Mouse (Mus musculus) left cerebral cortex, adult 2 months (tissue): Measurements from ENCODE around the gene Stk38. TPM values are rescaled to one million over a fixed set of nuclear protein-coding genes. Genes with fewer than 3 reads are reported as not detected.
"Not testable (repeated sequence)": the region's sequence is repeated elsewhere in the genome, so short reads cannot be mapped to it uniquely, and the experiment has no call there.

ENCODE experiments used
- DNase-seq, 2 experiments: peaks; one replicate each; pipeline ENCODE4 v3.0.0; 2021 to 2022; ENCODE audit warnings: low spot score in 2 of 2, mixed read lengths in 1 of 2; ENCODE audit errors: extremely low spot score in 1 of 2
- H3K27ac ChIP-seq: fragments of 200-600 bp; 2 replicates; pipeline ENCODE4 v1.8.1; 2022
- H3K4me3 ChIP-seq: fragments of 200-600 bp; 2 replicates; pipeline ENCODE4 v1.8.1; 2022
- CTCF ChIP-seq: fragments of 200-600 bp; IDR thresholded peaks from 2 replicates; pipeline ENCODE4 v1.8.1; 2022; ENCODE audit warnings: antibody characterized with exemption, mild to moderate bottlenecking, moderate library complexity
- intact Hi-C: fragments of 180-260 bp; cut with DNase I; formaldehyde crosslinking; loops from one replicate; pipeline ENCODE4 v1.15.1; 2025
- total RNA-seq, 2 experiments: library from RNA; stranded (reverse); gene quantifications; 2 replicates each; pipeline ENCODE4 v1.2.3; 2021

Gene Stk38
- total RNA-seq, 2 experiments from 2014 or later: 53.5 to 58.6 TPM

DNA sequence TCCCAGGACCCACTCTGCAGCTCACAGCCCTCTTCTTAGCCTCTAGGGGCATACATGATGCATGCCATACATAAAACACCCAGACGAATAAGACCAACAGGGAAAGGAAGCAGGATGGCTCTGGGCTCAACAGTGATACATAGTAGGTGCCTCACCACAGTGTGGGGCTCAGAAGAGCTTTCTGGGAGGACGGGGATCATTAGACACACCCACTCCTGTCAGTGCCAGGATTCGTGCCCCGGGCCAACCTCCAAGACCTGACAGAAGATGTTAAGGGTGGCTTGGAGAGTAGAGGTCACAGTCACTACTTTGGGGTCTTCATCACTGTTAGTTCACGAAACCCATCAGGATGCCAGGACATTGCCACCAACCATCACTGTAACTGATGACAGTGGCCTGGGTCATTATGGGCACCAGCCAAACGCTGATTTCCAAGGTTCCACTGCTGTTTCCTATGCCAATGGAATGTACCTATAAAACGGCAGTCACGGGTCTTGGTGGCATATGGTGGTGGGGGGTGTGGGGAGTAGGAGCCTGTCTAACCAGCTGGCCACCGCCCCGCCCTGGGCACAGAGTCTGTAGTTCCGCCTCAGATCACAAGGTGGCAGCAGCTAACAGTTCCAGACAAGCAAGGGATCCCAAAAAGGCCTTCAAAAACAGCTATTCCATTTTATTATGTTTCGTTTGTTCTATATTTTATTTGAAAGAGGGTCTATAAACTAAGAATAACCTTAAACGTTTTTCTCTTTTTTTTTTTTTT lies 41.1 kb upstream of the Stk38 start:
- peak; percentile 87 for TF ChIP-seq CTCF
- peak; percentile 81 to 94 for DNase-seq
- Histone ChIP-seq H3K4me3 (no peak overlapping the region), H3K27ac (no peak overlapping the region)
- intact Hi-C loops: loop anchor here (1.0 to 5.0 kb wide), 3 partner anchors 46 to 198 kb away; no protein-coding TSS in a partner anchor

DNA sequence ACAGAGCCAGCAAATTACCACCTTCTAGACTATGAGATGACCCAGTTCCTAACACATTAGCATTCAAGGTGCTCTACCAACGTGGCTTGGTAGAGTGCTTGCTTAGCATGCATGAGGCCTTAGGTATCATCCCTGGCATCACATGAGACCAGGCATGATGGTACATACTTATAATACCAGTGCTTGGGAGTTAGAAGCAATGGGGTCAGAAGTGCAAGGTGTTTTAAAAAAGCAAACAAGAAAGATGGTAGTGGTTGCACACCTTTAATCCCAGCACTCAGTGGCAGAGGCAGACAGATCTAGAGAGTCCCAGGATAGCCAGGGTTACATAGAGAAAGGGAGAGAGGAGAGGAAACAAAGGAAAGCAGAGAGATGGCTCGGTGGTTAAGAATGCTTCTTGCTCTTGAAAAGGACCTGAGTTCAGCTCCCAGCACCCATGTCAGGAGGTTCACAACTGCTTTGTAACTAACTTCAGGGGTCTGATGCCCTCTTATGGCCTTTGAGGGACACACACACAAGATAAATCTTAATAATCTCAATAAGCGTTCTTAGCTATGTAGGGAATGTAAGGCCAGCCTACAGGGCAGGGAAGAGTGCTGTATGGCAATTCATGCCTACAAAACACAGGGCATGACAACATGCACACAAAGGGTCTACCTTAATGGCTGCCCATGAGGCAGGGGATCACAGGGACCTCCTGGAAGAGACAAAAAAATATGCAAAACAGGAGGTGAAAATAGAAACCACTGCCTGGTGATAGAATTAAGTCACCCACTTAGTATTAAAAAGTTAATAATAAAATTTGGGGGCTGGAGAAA lies 40.1 kb upstream of the Stk38 start:
- no peak overlapping the region for H3K27ac ChIP-seq
- no peak for DNase-seq
- TF ChIP-seq CTCF: no peak; the same call in 1 of the 2 replicates
- intact Hi-C loops: loop anchor here (5.0 kb wide), 1 partner anchor 199 kb away; no protein-coding TSS in a partner anchor
- H3K4me3 ChIP-seq: no peak overlapping the region

GRCm38 (mm10) chr17:29046863-29047262 lies 39.1 kb upstream of the Stk38 start:
- no peak for TF ChIP-seq CTCF
- Histone ChIP-seq H3K4me3 (no peak overlapping the region), H3K27ac (no peak overlapping the region)
- no peak for DNase-seq
- intact Hi-C loops: loop anchor here (5.0 kb wide), 1 partner anchor 200 kb away; no protein-coding TSS in a partner anchor

GRCm38 (mm10) chr17:29045741-29046530 lies 38.1 kb upstream of the Stk38 start:
- no peak for DNase-seq
- Histone ChIP-seq H3K4me3 (no peak overlapping the region), H3K27ac (no peak overlapping the region)
- intact Hi-C loops: loop anchor here (5.0 kb wide), 1 partner anchor 201 kb away; no protein-coding TSS in a partner anchor
- TF ChIP-seq CTCF: no peak

DNA sequence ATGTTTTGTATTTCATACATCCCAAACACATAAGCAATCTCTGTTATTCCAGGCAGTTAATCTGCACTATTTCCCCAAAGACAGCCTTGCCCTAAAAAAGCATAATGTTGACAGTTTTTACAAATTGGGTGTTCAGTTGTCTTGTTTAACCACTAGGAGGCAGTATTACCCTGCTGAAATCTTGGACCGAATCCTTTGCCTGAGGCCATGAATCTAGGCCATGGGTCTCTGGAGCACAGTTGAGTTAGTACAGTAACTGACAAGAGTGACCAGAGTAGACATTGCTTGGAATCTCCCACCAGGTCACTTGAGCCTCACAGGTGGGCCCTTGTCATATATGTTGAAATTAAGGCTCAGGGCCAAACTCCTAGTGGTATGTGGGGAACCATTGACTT lies 37.1 kb upstream of the Stk38 start:
- intact Hi-C loops: loop anchor here (5.0 kb wide), 1 partner anchor 202 kb away; no protein-coding TSS in a partner anchor
- H3K27ac ChIP-seq: no peak overlapping the region
- peak; percentile 80 for TF ChIP-seq CTCF
- no peak overlapping the region for H3K4me3 ChIP-seq
- no peak for DNase-seq

GRCm38 (mm10) chr17:29044146-29044924 lies 36.5 kb upstream of the Stk38 start:
- Histone ChIP-seq H3K4me3 (no peak overlapping the region), H3K27ac (no peak overlapping the region)
- no peak for TF ChIP-seq CTCF
- no peak for DNase-seq
- intact Hi-C loops: no loop called here

DNA sequence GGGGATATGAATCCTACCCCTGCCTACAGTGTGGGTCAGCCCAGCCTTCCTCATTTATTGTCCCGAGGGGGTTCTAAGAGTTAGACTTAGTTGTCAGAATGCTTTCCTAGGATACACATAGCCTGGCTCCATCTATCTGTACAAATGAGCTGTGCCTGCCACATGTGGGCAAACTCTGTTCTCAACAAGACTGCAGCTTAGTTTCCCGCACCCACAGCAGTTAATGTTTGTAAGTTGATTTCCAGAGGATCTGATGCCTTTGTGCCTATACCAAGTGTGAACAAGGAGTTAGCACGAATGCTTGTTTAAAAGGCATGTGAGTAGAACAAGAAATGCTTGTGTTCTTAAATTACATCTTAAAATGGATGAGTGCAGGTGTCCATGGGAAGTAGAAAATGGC lies 35.8 kb upstream of the Stk38 start:
- TF ChIP-seq CTCF: no peak
- Histone ChIP-seq H3K4me3 (no peak overlapping the region), H3K27ac (no peak overlapping the region)
- intact Hi-C loops: no loop called here
- DNase-seq: no peak

DNA sequence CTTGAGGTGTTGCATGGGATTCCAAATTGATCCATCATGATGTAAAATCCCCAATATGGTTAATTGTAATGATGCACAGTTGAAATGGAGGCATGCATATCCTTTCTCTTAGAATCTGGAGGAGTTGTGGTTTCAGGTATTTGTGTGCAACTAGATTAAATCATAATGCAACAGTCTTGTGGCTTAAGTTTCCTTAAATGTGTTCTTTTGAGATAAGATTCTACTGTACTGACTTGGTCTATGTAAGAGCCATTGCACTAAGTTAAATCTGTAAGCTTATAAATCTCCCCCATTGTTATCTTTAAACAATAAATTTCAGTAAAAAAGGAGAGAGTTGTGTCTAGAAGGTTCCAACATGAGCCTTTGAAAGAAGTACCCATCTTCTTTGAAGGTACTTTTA lies 34.8 kb upstream of the Stk38 start:
- DNase-seq: no peak
- no peak overlapping the region for H3K27ac ChIP-seq
- intact Hi-C loops: no loop called here
- no peak for TF ChIP-seq CTCF
- H3K4me3 ChIP-seq: no peak overlapping the region

DNA sequence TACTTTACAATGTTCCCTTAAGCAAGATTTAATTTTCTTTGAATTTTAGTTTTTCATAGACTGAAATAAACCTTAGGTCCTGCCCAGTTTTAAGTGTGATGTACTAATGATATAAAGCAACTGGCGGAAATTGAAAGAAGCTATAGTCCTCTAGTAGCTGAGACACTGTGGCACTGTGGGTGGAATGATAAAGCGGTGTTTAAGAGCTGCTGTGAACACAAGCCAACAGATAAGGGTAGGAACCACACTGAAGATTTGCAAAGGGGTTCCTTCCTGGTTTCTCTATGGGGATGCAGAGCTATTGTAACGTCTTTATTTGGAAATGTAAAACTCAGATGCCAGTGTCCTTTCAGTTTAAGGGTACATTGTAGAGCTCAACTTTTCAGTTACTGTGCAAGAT lies 33.8 kb upstream of the Stk38 start:
- H3K4me3 ChIP-seq, H3K27ac ChIP-seq, DNase-seq, intact Hi-C loops: not testable (repeated sequence)

DNA sequence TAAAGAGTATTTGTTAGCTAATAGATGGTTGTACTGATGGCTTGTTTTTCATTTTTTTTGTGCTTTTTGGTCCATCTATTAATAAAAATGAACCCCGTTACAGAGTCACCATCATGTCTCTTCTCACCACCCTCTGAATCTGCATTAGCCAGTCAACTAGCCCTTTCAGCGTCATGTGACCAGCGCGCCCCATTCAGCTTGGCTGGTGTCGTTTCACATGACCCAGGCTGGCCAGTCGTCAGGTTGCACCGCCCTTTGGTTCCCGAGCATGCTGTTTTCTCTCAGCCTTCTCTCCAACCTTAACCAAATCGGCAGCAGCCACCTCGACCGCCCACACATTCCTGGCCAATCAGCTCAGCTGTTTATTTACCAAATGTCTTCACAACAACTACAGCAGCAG lies 31.6 kb upstream of the Stk38 start:
- intact Hi-C loops: no loop called here
- TF ChIP-seq CTCF: no peak
- no peak for DNase-seq
- no peak overlapping the region for H3K4me3 ChIP-seq
- no peak overlapping the region for H3K27ac ChIP-seq

- intact Hi-C loops: no loop called here
- H3K4me3 ChIP-seq: no peak overlapping the region; the same call in 1 of the 2 replicates
- DNase-seq: no peak
- H3K27ac ChIP-seq: no peak overlapping the region
- TF ChIP-seq CTCF: no peak
These were observed 27.7 kb upstream of the Stk38 start for GRCm38 (mm10) chr17:29035506-29035905.
